Mouse (Mus musculus) G1E (cell line): ENCODE data around the gene Rhno1.

Source experiments
- CTCF ChIP-seq: IDR thresholded peaks from 2 replicates; pipeline ENCODE4 v1.5.1; 2012; ENCODE audit warnings: low read depth, low read length, inconsistent platforms, mixed read lengths
- GATA1 ChIP-seq: IDR thresholded peaks from 2 replicates; pipeline ENCODE4 v1.6.1; 2012; ENCODE audit warnings: borderline replicate concordance, low read length, inconsistent platforms, mixed read lengths

DNA sequence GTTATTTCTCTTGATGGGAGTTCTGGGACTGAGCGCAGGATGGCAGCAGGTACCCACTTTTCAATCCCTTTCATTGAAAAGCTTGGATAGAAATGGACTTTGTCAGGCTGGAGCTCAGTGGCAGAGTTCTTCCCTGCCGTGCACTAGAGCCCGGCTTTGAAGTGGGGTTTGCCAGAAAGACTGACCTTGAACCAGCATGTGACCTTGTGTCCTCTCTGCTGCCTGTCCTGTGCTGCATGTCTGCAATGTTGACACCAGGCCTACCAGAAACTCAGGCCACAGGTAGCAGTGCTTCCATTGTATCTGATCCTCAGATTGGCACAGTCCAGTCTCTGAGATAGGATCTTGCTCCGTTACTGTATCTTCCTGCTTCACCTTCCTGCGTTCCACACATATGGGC is 7.3 kb upstream of the Rhno1 start:
- TF ChIP-seq GATA1 (no peak), CTCF (no peak)
